Mouse (Mus musculus): Measurements from ENCODE around the gene Serpina16.

The Serpina16 gene

GRCm38 (mm10) chr12:103657991-103658390, 17.9 kb downstream of the Serpina16 start:
- DNase-seq (ENCODE audit: low spot score in 2 of 2): no peak

GRCm38 (mm10) chr12:103656848-103657626, 18.9 kb downstream of the Serpina16 start, which contains the start of gene Serpina6:
TSS of gene Serpina6 (minus strand) at chr12:103657212.
- DNase-seq (ENCODE audit: low spot score in 2 of 2): no peak

GRCm38 (mm10) chr12:103655123-103656044, 20.6 kb downstream of the Serpina16 start:
- no peak for DNase-seq (ENCODE audit: low spot score in 2 of 2)

GRCm38 (mm10) chr12:103653836-103654235, 22.1 kb downstream of the Serpina16 start:
- DNase-seq (ENCODE audit: low spot score in 2 of 2): no peak

- no peak for DNase-seq (ENCODE audit: low spot score in 2 of 2)
These were observed 29.6 kb downstream of the Serpina16 start for GRCm38 (mm10) chr12:103646314-103646713.

GRCm38 (mm10) chr12:103644601-103645000, 31.3 kb downstream of the Serpina16 start:
- no peak for DNase-seq (ENCODE audit: low spot score in 2 of 2)

GRCm38 (mm10) chr12:103643818-103644217, 32.1 kb downstream of the Serpina16 start:
- no peak for DNase-seq (ENCODE audit: low spot score in 2 of 2)

- DNase-seq (ENCODE audit: low spot score in 2 of 2): peak; percentile 20 to 77
These were observed 32.6 kb downstream of the Serpina16 start for GRCm38 (mm10) chr12:103643336-103643735.

GRCm38 (mm10) chr12:103635846-103636245, 40.1 kb downstream of the Serpina16 start:
- DNase-seq (ENCODE audit: low spot score in 2 of 2): no peak

- no peak for DNase-seq (ENCODE audit: low spot score in 2 of 2)
These were observed 41.5 kb downstream of the Serpina16 start for GRCm38 (mm10) chr12:103634430-103634829.

- DNase-seq (ENCODE audit: low spot score in 2 of 2): no peak
These were observed 44.7 kb downstream of the Serpina16 start, which contains the start of gene Serpina10 for GRCm38 (mm10) chr12:103631203-103631612. TSS of gene Serpina10 (minus strand) at chr12:103631444.
